In genomic region chr12:87407869-87408605, GRCm38 (mm10) we compare ENCODE assay signal across 8 mouse cellular contexts. TPM values are rescaled to one million over a fixed set of nuclear protein-coding genes. Genes with fewer than 3 reads are reported as not detected.
DNase-seq lines count a peak whose midpoint lies in the region; TF ChIP-seq lines count a peak whose summit lies in the region.

No protein-coding gene starts in this region.

- peaks cover 14 to 15% of the 10 kb centered on the region in 2 experiments for H3K4me1 ChIP-seq in ES-E14 (ENCODE audit: control insufficient read depth in 2 of 2, insufficient read depth in 2 of 2, low read length in 2 of 2, poor library complexity in 1 of 2)
- peaks cover 23% of the 10 kb centered on the region for H3K4me1 ChIP-seq in heart, embryonic 10.5 days

- no peaks in the 10 kb centered on the region for H3K36me3 ChIP-seq in ES-E14 (ENCODE audit: control insufficient read depth, insufficient read depth, low read length, poor library complexity, severe bottlenecking)
- no peaks in the 10 kb centered on the region for H3K36me3 ChIP-seq in heart, embryonic 10.5 days
- no peaks in the 10 kb centered on the region for H3K36me3 ChIP-seq in macrophage (ENCODE audit: inconsistent target)

- no peaks in the 10 kb centered on the region for H3K27me3 ChIP-seq in heart, embryonic 10.5 days (ENCODE audit: insufficient read depth, poor library complexity, severe bottlenecking)

- no peaks in the 10 kb centered on the region for H3K79me2 ChIP-seq in macrophage (ENCODE audit: inconsistent target)

- H3K4me3 ChIP-seq in ES-E14 (ENCODE audit: insufficient read depth in 1 of 2, low read depth in 1 of 2, low read length in 2 of 2, poor library complexity in 1 of 2, severe bottlenecking in 1 of 2): peak overlapping the region; percentile 30 to 35
- H3K4me3 ChIP-seq in heart, embryonic 10.5 days: peak overlapping the region; percentile 31
- H3K4me3 ChIP-seq in macrophage (ENCODE audit: inconsistent target): peak overlapping the region; percentile 20

- no peak overlapping the region for H3K9ac ChIP-seq in ES-E14 (ENCODE audit: insufficient read depth, low read depth, low read length, poor library complexity, severe bottlenecking)

- H3K27ac ChIP-seq in ES-E14 (ENCODE audit: insufficient read depth, low read depth, low read length, poor library complexity, severe bottlenecking) (peak overlapping the region; percentile 41; the same call in 1 of the 2 replicates), macrophage (peak overlapping the region; percentile 87)
- H3K27ac ChIP-seq in heart, embryonic 10.5 days: peak overlapping the region; percentile 79

- no peaks in the 10 kb centered on the region for H3K9me3 ChIP-seq in ES-E14 (ENCODE audit: control insufficient read depth, insufficient read depth, low read depth, low read length)
- H3K9me3 ChIP-seq in heart, embryonic 10.5 days: no peaks in the 10 kb centered on the region

- WGBS in heart, embryonic 10.5 days: 26% methylated on average over 21 of the region's 21 CpGs
- WGBS in macrophage (ENCODE audit: missing documents): 13% methylated on average over 21 of the region's 21 CpGs

- DNase-seq in ES-E14 (ENCODE audit: low read depth, low spot score): peak; percentile 48
- DNase-seq in adrenal gland, postnatal 10 days: peak; percentile 68
- DNase-seq in heart, embryonic 10.5 days (ENCODE audit: low spot score): peak; percentile 84
- DNase-seq in kidney, postnatal 25 days: peak; percentile 63 to 70
- no peak for DNase-seq in urinary bladder, postnatal 4 days (ENCODE audit: low spot score in 2 of 2)
- no peak for DNase-seq in ovary, adult 18-20 months (ENCODE audit: low spot score)
- DNase-seq in layer of hippocampus, postnatal 10 days (ENCODE audit: low spot score in 2 of 2): no peak

- in situ Hi-C loops in ES-E14 (cut with MboI; ENCODE audit: low sequenced_read_pairs in 2 of 2, unreplicated experiment in 2 of 2): no loop called here

TF ChIP-seq in ES-E14, 5 proteins besides CTCF, POLR2A, EP300 and RAD21:
- TF ChIP-seq MAFK (IDR thresholded peaks at IDR 0.05; ENCODE audit: insufficient read depth, low read depth, low read length) (no peak), CHD2 (IDR thresholded peaks at IDR 0.05; ENCODE audit: low read depth, low read length) (no peak)

RNA-seq across cellular contexts. Expression of gene Sptlc2, which starts 19.9 kb away (rescaled TPM):
- total RNA-seq in ES-E14 (2012; rRNA removed): 182 and 221 TPM in 2 replicates
- total RNA-seq in adrenal gland, postnatal 10 days (2021): 100 to 1,000 TPM; 135 to 149 TPM
- polyA plus RNA-seq in heart, embryonic 10.5 days (2016; fragmentation: Nextera tagmentation; extraction: Ambion mirVana): 76.7 and 76.9 TPM in 2 replicates
- total RNA-seq in macrophage (2018; cell fraction: chromatin; rRNA removed): 1,000 to 10,000 TPM in 1 of 26 experiments, 100 to 1,000 TPM in 25; 152 to 1,061 (median 268) TPM
- 100 to 1,000 TPM in 23 of 26 experiments, 10 to 100 TPM in 3; 89.4 to 239 (median 117) TPM for total RNA-seq in macrophage (2018; cell fraction: cytosol; rRNA removed)
- 100 to 1,000 TPM; 137 to 891 (median 252) TPM for total RNA-seq in macrophage (2018; cell fraction: nucleus; rRNA removed)
- 96.4 to 117 TPM (median 96.5 TPM) in 3 replicates for polyA plus RNA-seq in macrophage (2018)
- 10 to 100 TPM; 66.3 to 67.3 TPM for total RNA-seq in layer of hippocampus, postnatal 10 days (2021)

RNA-seq across cellular contexts. Expression of gene Slirp, which starts 35.7 kb away (rescaled TPM):
- total RNA-seq in ES-E14 (2012; rRNA removed): 124 and 175 TPM in 2 replicates
- total RNA-seq in adrenal gland, postnatal 10 days (2021): 100 to 1,000 TPM; 186 to 195 TPM
- polyA plus RNA-seq in heart, embryonic 10.5 days (2016; fragmentation: Nextera tagmentation; extraction: Ambion mirVana): 265 and 273 TPM in 2 replicates
- total RNA-seq in macrophage (2018; cell fraction: chromatin; rRNA removed): 10 to 100 TPM in 16 of 26 experiments, 1 to 10 TPM in 9, under 1 TPM in 1; 0.41 to 29.6 (median 13.5) TPM
- total RNA-seq in macrophage (2018; cell fraction: cytosol; rRNA removed): 100 to 1,000 TPM in 18 of 26 experiments, 10 to 100 TPM in 8; 76.0 to 181 (median 114) TPM
- total RNA-seq in macrophage (2018; cell fraction: nucleus; rRNA removed): 10 to 100 TPM in 22 of 26 experiments, 1 to 10 TPM in 4; 4.1 to 53.5 (median 24.6) TPM
- 44.6 to 126 TPM (median 109 TPM) in 3 replicates for polyA plus RNA-seq in macrophage (2018)
- 10 to 100 TPM; 64.2 to 90.1 TPM for total RNA-seq in layer of hippocampus, postnatal 10 days (2021)

RNA-seq across cellular contexts. Expression of gene Alkbh1, which starts 35.8 kb away (rescaled TPM):
- 90.0 and 116 TPM in 2 replicates for total RNA-seq in ES-E14 (2012; rRNA removed)
- 10 to 100 TPM; 23.9 to 24.3 TPM for total RNA-seq in adrenal gland, postnatal 10 days (2021)
- 49.2 and 61.9 TPM in 2 replicates for polyA plus RNA-seq in heart, embryonic 10.5 days (2016; fragmentation: Nextera tagmentation; extraction: Ambion mirVana)
- total RNA-seq in macrophage (2018; cell fraction: chromatin; rRNA removed): 100 to 1,000 TPM in 9 of 26 experiments, 10 to 100 TPM in 17; 36.5 to 159 (median 91.1) TPM
- 10 to 100 TPM in 6 of 26 experiments, 1 to 10 TPM in 20; 3.1 to 14.5 (median 7.6) TPM for total RNA-seq in macrophage (2018; cell fraction: cytosol; rRNA removed)
- total RNA-seq in macrophage (2018; cell fraction: nucleus; rRNA removed): 100 to 1,000 TPM in 6 of 26 experiments, 10 to 100 TPM in 20; 36.8 to 138 (median 61.9) TPM
- polyA plus RNA-seq in macrophage (2018): 10.6 to 11.2 TPM (median 10.8 TPM) in 3 replicates
- total RNA-seq in layer of hippocampus, postnatal 10 days (2021): 10 to 100 TPM; 18.8 to 20.5 TPM

Comparison
In these comparisons a context has a peak if more than half of its experiments do, and no peak if none do; other contexts are left out.
1. DNase-seq: peak in ES-E14 (single experiment), adrenal gland, postnatal 10 days (single experiment), heart, embryonic 10.5 days (single experiment) and kidney, postnatal 25 days (2 of 2); none in urinary bladder, postnatal 4 days (0 of 2), ovary, adult 18-20 months (single experiment) and layer of hippocampus, postnatal 10 days (0 of 2).
2. Peak in every context shown above with its lines, with median percentiles within 50 percentile points of each other: H3K27ac ChIP-seq and H3K4me3 ChIP-seq.